Mouse (Mus musculus): ENCODE data around the gene Pigk.

The Pigk gene

GRCm38 (mm10) chr3:152767485-152767884, 53.6 kb downstream of the Pigk start:
- in situ Hi-C loops (cut with MboI, MseI), result no loop called here

GRCm38 (mm10) chr3:152770056-152770455, 56.2 kb downstream of the Pigk start:
- in situ Hi-C loops (cut with MboI, MseI), result no loop called here

GRCm38 (mm10) chr3:152776363-152776762, 62.5 kb downstream of the Pigk start:
- in situ Hi-C loops (cut with MboI, MseI), result loop anchor here (25.0 kb wide), 1 partner anchor 186 kb away; no protein-coding TSS in a partner anchor

GRCm38 (mm10) chr3:152776872-152777540, 63.1 kb downstream of the Pigk start:
- in situ Hi-C loops (cut with MboI, MseI), result loop anchor here (25.0 kb wide), 1 partner anchor 185 kb away; no protein-coding TSS in a partner anchor

- in situ Hi-C loops (cut with MboI, MseI), result loop anchor here (10.0 to 25.0 kb wide), 2 partner anchors 182 to 725 kb away; no protein-coding TSS in a partner anchor
Measured at GRCm38 (mm10) chr3:152779819-152780218, 65.9 kb downstream of the Pigk start.

DNA sequence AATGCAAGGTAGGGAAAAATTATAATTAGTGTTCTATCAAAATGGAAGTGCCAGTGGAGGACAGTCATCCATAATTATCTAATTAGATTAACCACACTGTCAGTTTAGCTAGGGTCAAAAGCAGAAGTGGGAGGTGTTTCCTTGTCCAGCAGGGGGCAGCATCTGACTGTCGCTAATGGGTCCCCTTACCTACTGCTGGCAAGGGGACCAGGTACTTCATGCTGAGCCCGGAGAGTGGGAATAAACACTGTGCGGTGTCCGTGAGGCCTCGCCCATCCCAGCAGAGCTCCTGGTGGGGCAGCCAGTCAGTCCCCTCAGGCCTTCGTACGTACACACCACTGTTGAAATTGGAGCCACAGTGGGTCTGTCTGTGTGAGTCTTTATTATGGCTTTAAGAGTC, 69.9 kb downstream of the Pigk start:
- in situ Hi-C loops (cut with MboI, MseI), result loop anchor here (10.0 to 25.0 kb wide), 2 partner anchors 179 to 721 kb away; no protein-coding TSS in a partner anchor

GRCm38 (mm10) chr3:152784353-152784752, 70.5 kb downstream of the Pigk start:
- in situ Hi-C loops (cut with MboI, MseI), result loop anchor here (10.0 to 25.0 kb wide), 2 partner anchors 178 to 720 kb away; no protein-coding TSS in a partner anchor

- in situ Hi-C loops (cut with MboI, MseI), result loop anchor here (10.0 to 25.0 kb wide), 2 partner anchors 174 to 716 kb away; no protein-coding TSS in a partner anchor
Measured at GRCm38 (mm10) chr3:152788301-152788953, 74.5 kb downstream of the Pigk start.

DNA sequence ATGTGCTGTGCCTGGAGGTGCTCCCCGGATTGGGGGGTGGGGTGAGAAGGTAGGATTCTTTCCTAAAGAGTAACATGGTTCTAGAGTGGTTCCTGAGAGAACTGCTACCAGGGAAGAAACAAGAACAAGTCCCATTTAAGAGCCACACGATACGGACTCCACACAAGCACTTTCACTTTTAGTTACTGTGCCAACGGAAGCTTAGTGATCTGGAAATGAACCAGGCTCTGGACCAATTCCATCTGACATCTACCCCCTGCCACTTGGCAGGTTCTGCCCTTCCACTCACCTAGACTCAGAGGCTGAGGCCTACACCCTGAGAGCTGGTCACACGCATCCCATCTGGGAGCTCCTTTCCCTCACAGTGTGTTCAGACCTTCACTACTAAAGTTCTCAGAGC, 78.7 kb downstream of the Pigk start:
- in situ Hi-C loops (cut with MboI, MseI), result loop anchor here (25.0 kb wide), 1 partner anchor 170 kb away; no protein-coding TSS in a partner anchor

GRCm38 (mm10) chr3:152793006-152793405, 79.1 kb downstream of the Pigk start:
- in situ Hi-C loops (cut with MboI, MseI), result loop anchor here (25.0 kb wide), 1 partner anchor 169 kb away; no protein-coding TSS in a partner anchor

- in situ Hi-C loops (cut with MboI, MseI), result loop anchor here (25.0 kb wide), 1 partner anchor 166 kb away; no protein-coding TSS in a partner anchor
Measured at GRCm38 (mm10) chr3:152796216-152796615, 82.3 kb downstream of the Pigk start.

GRCm38 (mm10) chr3:152797354-152797753, 83.5 kb downstream of the Pigk start:
- in situ Hi-C loops (cut with MboI, MseI), result loop anchor here (25.0 kb wide), 1 partner anchor 165 kb away; no protein-coding TSS in a partner anchor

DNA sequence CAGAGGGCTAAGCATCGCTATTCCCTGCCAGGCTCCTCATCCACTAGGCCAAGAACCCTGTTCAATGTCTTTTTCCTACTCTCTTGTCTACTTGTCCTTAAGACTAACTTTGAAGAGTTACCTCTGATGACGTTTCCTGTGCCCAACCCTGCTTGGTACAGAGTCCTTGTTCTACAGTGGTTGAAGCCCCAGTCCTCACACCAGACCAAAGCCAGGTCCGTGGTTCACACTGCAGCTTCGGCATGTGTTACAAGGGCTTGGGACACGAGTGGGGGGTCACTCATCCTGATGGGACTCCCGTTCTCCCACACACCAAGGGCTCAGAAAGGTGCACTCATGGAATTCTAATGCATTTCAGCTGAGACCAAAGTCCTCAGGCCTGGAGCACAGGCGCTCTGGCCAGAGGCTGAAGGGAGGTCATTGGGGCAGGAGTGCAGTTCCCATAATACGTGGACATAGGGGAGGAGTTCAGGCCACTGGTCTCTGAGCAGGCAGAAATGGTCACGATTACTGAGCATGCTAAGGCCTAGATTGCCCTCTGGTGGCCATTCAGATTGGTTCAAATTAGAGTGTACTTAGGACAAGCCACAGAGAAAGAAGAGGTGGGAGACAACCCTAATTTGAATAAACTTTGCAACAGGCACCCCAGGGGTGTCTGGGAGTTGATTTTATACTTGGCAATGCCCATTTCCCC, 86.0 kb downstream of the Pigk start:
- in situ Hi-C loops (cut with MboI, MseI), result loop anchor here (25.0 kb wide), 1 partner anchor 162 kb away; no protein-coding TSS in a partner anchor

GRCm38 (mm10) chr3:152813905-152814304, 100.0 kb downstream of the Pigk start:
- in situ Hi-C loops (cut with MboI, MseI), result no loop called here

- in situ Hi-C loops (cut with MboI, MseI), result no loop called here
Measured at GRCm38 (mm10) chr3:152815110-152815509, 101.2 kb downstream of the Pigk start.

GRCm38 (mm10) chr3:152820406-152820805, 106.5 kb downstream of the Pigk start:
- in situ Hi-C loops (cut with MboI, MseI), result no loop called here

DNA sequence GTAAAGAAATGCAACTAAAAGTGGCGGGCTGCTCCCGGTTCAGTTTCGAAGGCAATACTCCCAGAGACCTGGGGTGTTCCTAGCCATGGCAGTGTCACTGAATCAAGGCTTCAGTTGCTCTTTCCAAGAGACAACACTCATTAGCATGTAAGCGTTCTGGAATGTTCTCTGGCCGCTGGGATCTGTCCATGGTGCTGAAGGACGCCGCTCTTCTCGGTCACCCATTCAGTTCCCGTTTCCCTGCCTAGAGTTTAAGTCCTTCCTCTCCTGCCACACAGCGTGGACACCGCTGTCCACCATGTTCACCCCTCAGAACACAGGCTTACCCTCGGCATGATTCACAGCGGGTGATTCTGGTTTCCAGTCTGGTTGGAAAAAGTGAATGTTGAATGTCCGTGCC, 107.3 kb downstream of the Pigk start:
- in situ Hi-C loops (cut with MboI, MseI), result no loop called here

GRCm38 (mm10) chr3:152831377-152831776, 117.5 kb downstream of the Pigk start:
- in situ Hi-C loops (cut with MboI, MseI), result no loop called here

DNA sequence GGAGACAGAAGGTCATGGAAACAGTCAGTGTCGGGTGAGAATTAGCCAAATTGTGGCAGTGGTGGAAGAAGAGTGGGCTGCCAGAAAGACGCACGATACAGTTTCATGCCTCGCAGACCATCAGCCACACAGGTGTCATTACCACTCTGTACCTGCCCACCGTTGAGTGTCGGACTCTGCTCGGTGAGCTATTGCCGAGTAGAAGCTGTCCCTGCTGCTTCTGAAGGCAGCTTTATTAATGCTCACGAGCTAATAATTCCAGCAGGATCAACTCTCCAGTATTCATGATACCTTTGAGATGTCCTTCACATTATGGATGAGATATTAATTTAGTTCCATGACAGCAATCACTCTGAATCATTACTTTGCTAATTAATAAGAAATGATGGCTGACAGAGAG, 118.1 kb downstream of the Pigk start:
- in situ Hi-C loops (cut with MboI, MseI), result no loop called here

DNA sequence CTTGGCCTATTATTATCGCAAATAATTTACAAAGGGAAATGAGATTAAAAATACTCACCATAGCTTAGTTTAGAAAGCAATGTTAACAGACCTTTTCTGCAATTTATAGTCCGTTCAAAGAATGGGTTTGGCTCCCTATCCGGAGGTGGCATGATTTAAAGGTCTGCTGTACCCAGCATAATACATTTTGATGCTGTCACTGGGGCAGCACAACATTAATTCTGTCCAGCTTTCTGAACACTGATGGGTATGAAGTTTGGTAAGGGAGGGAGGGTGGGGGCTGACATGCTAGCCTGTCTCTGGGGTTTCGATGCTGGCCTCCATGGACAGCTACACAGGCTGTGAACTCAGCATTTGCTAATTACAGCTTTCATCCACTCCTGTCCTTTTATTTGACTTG, 118.5 kb downstream of the Pigk start:
- in situ Hi-C loops (cut with MboI, MseI), result no loop called here

GRCm38 (mm10) chr3:152837407-152837806, 123.5 kb downstream of the Pigk start:
- in situ Hi-C loops (cut with MboI, MseI), result no loop called here

DNA sequence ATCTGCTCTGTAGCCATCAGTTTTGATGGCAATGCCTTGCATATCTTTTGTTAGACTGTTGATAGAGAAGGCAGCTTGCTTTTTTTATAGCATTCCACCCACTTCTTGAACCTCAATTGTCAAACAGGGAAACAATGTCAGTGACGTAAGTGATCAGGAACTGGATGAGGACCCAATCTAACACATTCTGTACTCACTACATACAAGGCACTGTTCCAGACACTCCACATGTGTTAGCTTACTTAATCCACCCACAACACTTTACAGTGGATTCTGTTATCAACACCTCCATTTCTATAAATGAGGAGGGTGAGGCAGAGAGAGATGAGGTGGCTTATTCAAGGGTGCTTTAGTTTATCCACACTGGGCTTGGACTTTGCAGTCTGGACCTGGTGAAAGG, 124.0 kb downstream of the Pigk start:
- in situ Hi-C loops (cut with MboI, MseI), result no loop called here
